ENCODE assay signal across 21 mouse cellular contexts in genomic region chr4:131854950-131855349, GRCm38 (mm10). TPM values are rescaled to one million over a fixed set of nuclear protein-coding genes. Genes with fewer than 3 reads are reported as not detected.
A peak's percentile ranks its signal among the peaks of the same experiment; 100 is the strongest.
DNase-seq lines count a peak whose midpoint lies in the region; ATAC-seq and TF ChIP-seq lines count a peak whose summit lies in the region.
"Had no signal": no experiment of that assay in that cellular context is flagged by ENCODE, and none has a peak within 500 bp of the region (broad histone marks: within the 10 kb centered on the region; RNA-seq: fewer than 3 reads in every experiment).

No protein-coding gene starts in this region.

- ATAC-seq in megakaryocyte, adult 5-6 weeks (ENCODE audit: poor library complexity, severe bottlenecking): peak; percentile 83
- no peak for ATAC-seq in liver, embryonic 12.5 days
- no peak for ATAC-seq in forebrain, embryonic 13.5 days
- ATAC-seq: CD4-positive, CD25-positive, alpha-beta regulatory T cell, adult 4 months; forebrain, embryonic 15.5 days; intestine, postnatal 0 days had no signal

- H3K4me2 ChIP-seq in liver, embryonic 12.5 days: no peak overlapping the region
- H3K4me2 ChIP-seq in forebrain, embryonic 13.5 days: no peak overlapping the region
- H3K4me2 ChIP-seq: forebrain, embryonic 15.5 days; heart, embryonic 13.5 days; hindbrain, embryonic 12.5 days; hindbrain, embryonic 15.5 days had no signal

- no peak overlapping the region for H3K4me3 ChIP-seq in bone marrow macrophage, adult 2 months (ENCODE audit: insufficient read depth, low read length)
- no peak overlapping the region for H3K4me3 ChIP-seq in brown adipose tissue, adult 24 weeks (ENCODE audit: insufficient read depth, low read depth, low read length)
- no peak overlapping the region for H3K4me3 ChIP-seq in liver, embryonic 12.5 days
- H3K4me3 ChIP-seq in forebrain, embryonic 13.5 days: no peak overlapping the region
- H3K4me3 ChIP-seq: forebrain, embryonic 10.5 days; forebrain, embryonic 15.5 days; heart, embryonic 10.5 days; heart, embryonic 13.5 days; hindbrain, embryonic 12.5 days; hindbrain, embryonic 15.5 days had no signal

- TF ChIP-seq CTCF in bone marrow macrophage, adult 2 months (IDR thresholded peaks at IDR 0.05; ENCODE audit: low read depth, low read length): no peak

- H3K4me1 ChIP-seq in bone marrow macrophage, adult 2 months (ENCODE audit: control insufficient read depth, insufficient read depth, low read length): peaks cover 43% of the 10 kb centered on the region
- H3K4me1 ChIP-seq in brown adipose tissue, adult 24 weeks (ENCODE audit: control insufficient read depth, insufficient read depth, insufficient read length, low read length): peaks cover under 1% of the 10 kb centered on the region; the same call in 1 of the 2 replicates
- no peaks in the 10 kb centered on the region for H3K4me1 ChIP-seq in liver, embryonic 12.5 days
- H3K4me1 ChIP-seq in forebrain, embryonic 13.5 days: peaks cover 15% of the 10 kb centered on the region

- no peaks in the 10 kb centered on the region for H3K27me3 ChIP-seq in liver, embryonic 12.5 days (replicated peaks)
- H3K27me3 ChIP-seq in forebrain, embryonic 13.5 days: no peaks in the 10 kb centered on the region
- H3K27me3 ChIP-seq: forebrain, embryonic 15.5 days; heart, embryonic 13.5 days; hindbrain, embryonic 12.5 days; hindbrain, embryonic 15.5 days had no signal

- no peaks in the 10 kb centered on the region for H3K9me3 ChIP-seq in liver, embryonic 12.5 days (replicated peaks)
- no peaks in the 10 kb centered on the region for H3K9me3 ChIP-seq in forebrain, embryonic 13.5 days (replicated peaks)
- H3K9me3 ChIP-seq: forebrain, embryonic 10.5 days; forebrain, embryonic 15.5 days; heart, embryonic 10.5 days; heart, embryonic 13.5 days; hindbrain, embryonic 12.5 days; hindbrain, embryonic 15.5 days had no signal

- no peak for DNase-seq in kidney, adult 9 months
- DNase-seq: adrenal gland, adult 2 months; adrenal gland, postnatal 14 days; cerebellum, adult 11 months; cerebellum, adult 2 months; cerebellum, postnatal 10 days; cerebellum, postnatal 36 days; gastrocnemius, postnatal 25 days had no signal

- no peak overlapping the region for H3K9ac ChIP-seq in liver, embryonic 12.5 days
- H3K9ac ChIP-seq in forebrain, embryonic 13.5 days: no peak overlapping the region
- H3K9ac ChIP-seq: forebrain, embryonic 15.5 days; heart, embryonic 13.5 days; hindbrain, embryonic 12.5 days; hindbrain, embryonic 15.5 days had no signal

- TF ChIP-seq POLR2A in bone marrow macrophage, adult 2 months (IDR thresholded peaks at IDR 0.05; ENCODE audit: borderline replicate concordance, low read depth, low read length): no peak

- H3K36me3 ChIP-seq in liver, embryonic 12.5 days: peaks cover 35% of the 10 kb centered on the region
- peaks cover 22% of the 10 kb centered on the region for H3K36me3 ChIP-seq in forebrain, embryonic 13.5 days (ENCODE audit: poor library complexity, severe bottlenecking)

- WGBS in liver, embryonic 12.5 days (ENCODE audit: insufficient replicate concordance): 46% methylated on average over 5 of the region's 5 CpGs
- WGBS in forebrain, embryonic 13.5 days: 87% methylated on average over 5 of the region's 5 CpGs

- H3K27ac ChIP-seq in bone marrow macrophage, adult 2 months (ENCODE audit: insufficient read depth, low read depth, low read length): peak overlapping the region; percentile 45
- H3K27ac ChIP-seq in brown adipose tissue, adult 24 weeks (replicated peaks; ENCODE audit: low read depth, low read length): 0 out of 2 replicates have a peak overlapping the region, but pooled peaks have one; percentile 14
- H3K27ac ChIP-seq in liver, embryonic 12.5 days: no peak overlapping the region
- H3K27ac ChIP-seq in forebrain, embryonic 13.5 days: no peak overlapping the region
- H3K27ac ChIP-seq: forebrain, embryonic 10.5 days; forebrain, embryonic 15.5 days; heart, embryonic 10.5 days; heart, embryonic 13.5 days; hindbrain, embryonic 12.5 days; hindbrain, embryonic 15.5 days had no signal

RNA-seq across cellular contexts. Expression of gene Mecr, which starts 11.7 kb away (rescaled TPM):
- 17.5 and 24.5 TPM in 2 replicates for polyA plus RNA-seq in bone marrow macrophage, adult 2 months (2012; ENCODE audit: insufficient read depth, insufficient read length, missing spikeins)
- 255 and 304 TPM in 2 replicates for polyA plus RNA-seq in brown adipose tissue, adult 24 weeks (2012; ENCODE audit: insufficient read depth, insufficient read length, missing spikeins)
- 15.3 and 18.4 TPM in 2 replicates for total RNA-seq in megakaryocyte, adult 5-6 weeks (2015)
- total RNA-seq in megakaryocyte, adult 5-6 weeks (2017): 11.0 and 20.6 TPM in 2 replicates
- polyA plus RNA-seq in liver, embryonic 12.5 days (2016; fragmentation: Nextera tagmentation; extraction: Ambion mirVana): 44.4 and 49.4 TPM in 2 replicates
- polyA plus RNA-seq in forebrain, embryonic 13.5 days (2015; fragmentation: Nextera tagmentation; extraction: Ambion mirVana): 39.0 and 41.3 TPM in 2 replicates

RNA-seq across cellular contexts. Expression of gene Ptpru, which starts 16.9 kb away (rescaled TPM):
- 0.55 TPM in 1 of 2 replicates, not detected in the other for polyA plus RNA-seq in bone marrow macrophage, adult 2 months (2012; ENCODE audit: insufficient read depth, insufficient read length, missing spikeins)
- 3.4 and 17.5 TPM in 2 replicates for polyA plus RNA-seq in brown adipose tissue, adult 24 weeks (2012; ENCODE audit: insufficient read depth, insufficient read length, missing spikeins)
- 2.1 and 2.5 TPM in 2 replicates for total RNA-seq in megakaryocyte, adult 5-6 weeks (2015)
- total RNA-seq in megakaryocyte, adult 5-6 weeks (2017): 0.49 and 0.95 TPM in 2 replicates
- polyA plus RNA-seq in liver, embryonic 12.5 days (2016; fragmentation: Nextera tagmentation; extraction: Ambion mirVana): 2.7 and 2.8 TPM in 2 replicates
- polyA plus RNA-seq in forebrain, embryonic 13.5 days (2015; fragmentation: Nextera tagmentation; extraction: Ambion mirVana): 31.1 and 34.7 TPM in 2 replicates
- polyA plus RNA-seq: CD4-positive, CD25-positive, alpha-beta regulatory T cell, adult 4 months had no signal

RNA-seq across cellular contexts. Expression of gene Srsf4, which starts 18.5 kb away (rescaled TPM):
- 51.8 and 56.0 TPM in 2 replicates for polyA plus RNA-seq in bone marrow macrophage, adult 2 months (2012; ENCODE audit: insufficient read depth, insufficient read length, missing spikeins)
- polyA plus RNA-seq in brown adipose tissue, adult 24 weeks (2012; ENCODE audit: insufficient read depth, insufficient read length, missing spikeins): 16.7 and 26.2 TPM in 2 replicates
- total RNA-seq in megakaryocyte, adult 5-6 weeks (2015): 39.0 and 39.7 TPM in 2 replicates
- total RNA-seq in megakaryocyte, adult 5-6 weeks (2017): 44.5 and 61.2 TPM in 2 replicates
- 94.9 and 97.5 TPM in 2 replicates for polyA plus RNA-seq in liver, embryonic 12.5 days (2016; fragmentation: Nextera tagmentation; extraction: Ambion mirVana)
- 166 and 168 TPM in 2 replicates for polyA plus RNA-seq in forebrain, embryonic 13.5 days (2015; fragmentation: Nextera tagmentation; extraction: Ambion mirVana)

Comparison
In these comparisons a context has a peak if more than half of its experiments do, and no peak if none do; other contexts are left out.
1. H3K27ac ChIP-seq: peak in bone marrow macrophage, adult 2 months (single experiment) and brown adipose tissue, adult 24 weeks (single experiment); none in liver, embryonic 12.5 days (single experiment) and forebrain, embryonic 13.5 days (single experiment).